Mouse (Mus musculus) cerebellum, adult 2 months (tissue): Measurements from ENCODE around the gene Gjc1.

Experiments
- CTCF ChIP-seq: fragments of 200-500 bp; IDR thresholded peaks from 2 replicates; pipeline ENCODE4 v1.5.1; 2011; ENCODE audit warnings: low read depth, mild to moderate bottlenecking, control low read depth, low read length, moderate library complexity, borderline replicate concordance; ENCODE audit not compliant: insufficient read depth
- POLR2A ChIP-seq: fragments of 200-500 bp; IDR thresholded peaks from 2 replicates; pipeline ENCODE4 v1.6.1; 2011; ENCODE audit warnings: low read length, control low read depth, borderline replicate concordance; ENCODE audit not compliant: insufficient read depth

GRCm38 (mm10) chr11:102781523-102781922 lies 38.0 kb downstream of the Gjc1 start:
- TF ChIP-seq CTCF (no peak), POLR2A (no peak)
